ENCODE assay signal across 40 mouse cellular contexts in the genomic region with DNA sequence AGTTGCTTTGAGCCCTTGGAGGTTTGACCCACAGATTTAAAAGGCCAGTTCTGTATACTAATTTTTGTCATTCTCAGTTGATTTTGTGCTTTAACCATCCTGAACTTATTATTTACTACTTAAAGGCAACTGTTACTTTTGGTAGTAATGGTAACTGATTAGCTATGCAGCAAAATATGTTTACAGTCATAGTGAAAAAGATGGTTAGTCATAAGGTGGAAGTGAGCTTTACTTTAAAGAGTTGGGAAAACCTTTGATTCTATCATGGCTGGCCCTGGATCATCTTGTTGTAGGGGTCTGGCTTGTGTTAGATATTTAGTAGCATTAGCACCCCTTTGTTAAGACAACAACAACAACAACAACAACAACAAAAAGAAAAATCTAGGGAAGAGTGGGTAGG. TPM values are rescaled to one million over a fixed set of nuclear protein-coding genes. Genes with fewer than 3 reads are reported as not detected.
"Had no signal": no experiment of that assay in that cellular context is flagged by ENCODE, and none has a peak within 500 bp of the region (broad histone marks: within the 10 kb centered on the region; RNA-seq: fewer than 3 reads in every experiment).

No protein-coding gene starts in this region.

- H3K27ac ChIP-seq: heart, embryonic 10.5 days; heart, embryonic 13.5 days; heart, embryonic 15.5 days; hindbrain, embryonic 10.5 days; hindbrain, embryonic 12.5 days; hindbrain, embryonic 13.5 days; hindbrain, embryonic 14.5 days; hindbrain, embryonic 15.5 days; hindbrain, postnatal 0 days; intestine, embryonic 15.5 days; kidney, embryonic 15.5 days; kidney, postnatal 0 days; layer of hippocampus, adult 2 months; left cerebral cortex, adult 2 months had no signal

- H3K9me3 ChIP-seq: heart, embryonic 10.5 days; heart, embryonic 12.5 days; heart, embryonic 13.5 days; heart, embryonic 15.5 days; hindbrain, embryonic 10.5 days; hindbrain, embryonic 12.5 days; hindbrain, embryonic 13.5 days; hindbrain, embryonic 15.5 days; intestine, embryonic 15.5 days; kidney, embryonic 15.5 days had no signal

- H3K27me3 ChIP-seq: heart, embryonic 12.5 days; heart, embryonic 13.5 days; heart, embryonic 15.5 days; hindbrain, embryonic 12.5 days; hindbrain, embryonic 13.5 days; hindbrain, embryonic 15.5 days; intestine, embryonic 15.5 days; kidney, embryonic 15.5 days had no signal

- DNase-seq: heart, postnatal 10 days; heart, postnatal 14 days; heart, postnatal 36 days; heart, postnatal 4 days; kidney, adult 11 months; kidney, adult 18-20 months; kidney, adult 2 months; kidney, adult 8-10 months; kidney, adult 9 months; kidney, postnatal 10 days; kidney, postnatal 14 days; kidney, postnatal 25 days; kidney, postnatal 36 days; kidney, postnatal 4 days; layer of hippocampus, adult 9-11 months; layer of hippocampus, postnatal 36 days had no signal

- H3K9ac ChIP-seq: heart, embryonic 12.5 days; heart, embryonic 13.5 days; heart, embryonic 15.5 days; hindbrain, embryonic 12.5 days; hindbrain, embryonic 13.5 days; hindbrain, embryonic 14.5 days; hindbrain, embryonic 15.5 days; intestine, embryonic 15.5 days; kidney, embryonic 15.5 days had no signal

- H3K4me1 ChIP-seq: heart, embryonic 10.5 days; heart, embryonic 12.5 days; heart, embryonic 13.5 days; hindbrain, embryonic 10.5 days; hindbrain, embryonic 12.5 days; hindbrain, embryonic 13.5 days; hindbrain, embryonic 15.5 days had no signal

- H3K4me3 ChIP-seq: heart, embryonic 10.5 days; heart, embryonic 12.5 days; heart, embryonic 13.5 days; heart, embryonic 15.5 days; hindbrain, embryonic 10.5 days; hindbrain, embryonic 12.5 days; hindbrain, embryonic 13.5 days; hindbrain, embryonic 15.5 days; intestine, embryonic 15.5 days; kidney, embryonic 15.5 days; layer of hippocampus, adult 2 months; left cerebral cortex, adult 2 months had no signal

- H3K36me3 ChIP-seq: heart, embryonic 10.5 days; heart, embryonic 12.5 days; heart, embryonic 13.5 days; heart, embryonic 15.5 days; hindbrain, embryonic 10.5 days; hindbrain, embryonic 12.5 days; hindbrain, embryonic 13.5 days; hindbrain, embryonic 15.5 days; intestine, embryonic 15.5 days; kidney, embryonic 15.5 days had no signal

- H3K4me2 ChIP-seq: heart, embryonic 11.5 days; heart, embryonic 12.5 days; heart, embryonic 13.5 days; heart, embryonic 15.5 days; hindbrain, embryonic 12.5 days; hindbrain, embryonic 13.5 days; hindbrain, embryonic 14.5 days; hindbrain, embryonic 15.5 days; intestine, embryonic 15.5 days; kidney, embryonic 15.5 days had no signal

RNA-seq across cellular contexts. Expression of a gene that starts 14.1 kb away (rescaled TPM):
- total RNA-seq: heart, postnatal 25 days; heart, postnatal 4 days; hematopoietic stem cell, adult 5-6 weeks; hindbrain, postnatal 0 days had no signal
- polyA plus RNA-seq: heart, embryonic 10.5 days; heart, embryonic 11.5 days; heart, embryonic 12.5 days; heart, embryonic 13.5 days; heart, embryonic 14.5 days; heart, embryonic 15.5 days; heart, postnatal 0 days; hindbrain, embryonic 10.5 days; hindbrain, embryonic 11.5 days; hindbrain, embryonic 12.5 days; hindbrain, embryonic 13.5 days; hindbrain, embryonic 14.5 days; hindbrain, embryonic 15.5 days; hindbrain, postnatal 0 days; inflammation-experienced regulatory T-cells, adult 6 months; kidney, embryonic 14.5 days; kidney, embryonic 15.5 days; kidney, embryonic 16.5 days; kidney, postnatal 0 days had no signal

RNA-seq across cellular contexts. Expression of a gene that starts 47.3 kb away (rescaled TPM):
- total RNA-seq: hematopoietic stem cell, adult 5-6 weeks; layer of hippocampus, postnatal 36 days had no signal
- polyA plus RNA-seq: hindbrain, postnatal 0 days; inflammation-experienced regulatory T-cells, adult 6 months had no signal
